Mouse (Mus musculus) right cerebral cortex, postnatal 4 days (tissue): ENCODE data around the gene Mcts2.
A peak's percentile ranks its signal among the peaks of the same experiment; 100 is the strongest.

Experiments used
- DNase-seq: peaks from one replicate; pipeline ENCODE4 v3.0.0-alpha.2; 2022

The Mcts2 gene

GRCm38 (mm10) chr2:152726751-152727335 is 40.0 kb downstream of the Mcts2 start:
- no peak for DNase-seq

GRCm38 (mm10) chr2:152727795-152728510 is 41.1 kb downstream of the Mcts2 start:
- DNase-seq = no peak

GRCm38 (mm10) chr2:152728594-152728993 is 41.8 kb downstream of the Mcts2 start:
- DNase-seq = no peak

GRCm38 (mm10) chr2:152729013-152729635 is 42.3 kb downstream of the Mcts2 start:
- DNase-seq = no peak

GRCm38 (mm10) chr2:152729636-152730020 is 42.8 kb downstream of the Mcts2 start:
- DNase-seq = no peak

GRCm38 (mm10) chr2:152733201-152733600 is 46.4 kb downstream of the Mcts2 start:
- no peak for DNase-seq

- no peak for DNase-seq
Observed at GRCm38 (mm10) chr2:152734501-152734900, 47.7 kb downstream of the Mcts2 start.

GRCm38 (mm10) chr2:152734984-152735383 is 48.1 kb downstream of the Mcts2 start:
- DNase-seq = peak; percentile 95

GRCm38 (mm10) chr2:152736090-152736601 is 49.3 kb downstream of the Mcts2 start, which contains the start of gene Id1:
Id1 (plus strand) TSS chr2:152736251.
- peak; percentile 48 for DNase-seq

- DNase-seq = no peak
Observed at GRCm38 (mm10) chr2:152736748-152737147, 49.9 kb downstream of the Mcts2 start.
